Mouse (Mus musculus): ENCODE data around the gene Pla2g4c. TPM values are rescaled to one million over a fixed set of nuclear protein-coding genes. Genes with fewer than 3 reads are reported as not detected.

Pla2g4c gene
- polyA plus RNA-seq, 1 experiment from 2014 or later: 0.72 TPM

- H3K27me3 ChIP-seq (replicated peaks): no peaks in the 10 kb centered on the region
- no peak overlapping the region for H3K27ac ChIP-seq (ENCODE audit: poor library complexity, severe bottlenecking)
- no peak for ATAC-seq (ENCODE audit: insufficient number of reproducible peaks, low FRiP score)
- H3K36me3 ChIP-seq: peaks cover 97% of the 10 kb centered on the region
- WGBS: 86% methylated on average over 5 of the region's 5 CpGs
- H3K9me3 ChIP-seq (replicated peaks): no peaks in the 10 kb centered on the region
- H3K4me3 ChIP-seq: no peak overlapping the region
- no peak overlapping the region for H3K9ac ChIP-seq
- no peaks in the 10 kb centered on the region for H3K4me1 ChIP-seq (replicated peaks)
- H3K4me2 ChIP-seq: no peak overlapping the region
Measured at GRCm38 (mm10) chr7:13298821-13299220, 25.6 kb upstream of the Pla2g4c start.

- H3K4me3 ChIP-seq: no peak overlapping the region
- no peaks in the 10 kb centered on the region for H3K4me1 ChIP-seq (replicated peaks)
- WGBS: 89% methylated on average over 1 of the region's 1 CpGs
- no peaks in the 10 kb centered on the region for H3K27me3 ChIP-seq (replicated peaks)
- ATAC-seq (ENCODE audit: insufficient number of reproducible peaks, low FRiP score): no peak
- H3K9me3 ChIP-seq (replicated peaks): no peaks in the 10 kb centered on the region
- H3K27ac ChIP-seq (ENCODE audit: poor library complexity, severe bottlenecking): no peak overlapping the region
- no peak overlapping the region for H3K4me2 ChIP-seq
- no peak overlapping the region for H3K9ac ChIP-seq
- H3K36me3 ChIP-seq: peaks cover 97% of the 10 kb centered on the region
Measured at GRCm38 (mm10) chr7:13301643-13302042, 22.8 kb upstream of the Pla2g4c start.

- no peak for ATAC-seq (ENCODE audit: insufficient number of reproducible peaks, low FRiP score)
- H3K4me3 ChIP-seq: no peak overlapping the region
- H3K27ac ChIP-seq (ENCODE audit: poor library complexity, severe bottlenecking): no peak overlapping the region
- H3K9ac ChIP-seq: no peak overlapping the region
- H3K27me3 ChIP-seq (replicated peaks): no peaks in the 10 kb centered on the region
- H3K4me1 ChIP-seq (replicated peaks): no peaks in the 10 kb centered on the region
- H3K36me3 ChIP-seq: peaks cover 95% of the 10 kb centered on the region
- WGBS: 71% methylated on average over 2 of the region's 2 CpGs
- H3K9me3 ChIP-seq (replicated peaks): no peaks in the 10 kb centered on the region
- no peak overlapping the region for H3K4me2 ChIP-seq
Measured at GRCm38 (mm10) chr7:13302780-13303179, 21.7 kb upstream of the Pla2g4c start.

- no peak overlapping the region for H3K4me2 ChIP-seq
- H3K9me3 ChIP-seq (replicated peaks): no peaks in the 10 kb centered on the region
- ATAC-seq (ENCODE audit: insufficient number of reproducible peaks, low FRiP score): no peak
- H3K4me1 ChIP-seq (replicated peaks): no peaks in the 10 kb centered on the region
- no peak overlapping the region for H3K27ac ChIP-seq (ENCODE audit: poor library complexity, severe bottlenecking)
- no peaks in the 10 kb centered on the region for H3K27me3 ChIP-seq (replicated peaks)
- peaks cover 97% of the 10 kb centered on the region for H3K36me3 ChIP-seq
- no peak overlapping the region for H3K4me3 ChIP-seq
- no peak overlapping the region for H3K9ac ChIP-seq
Measured at GRCm38 (mm10) chr7:13303372-13303771, 21.1 kb upstream of the Pla2g4c start.

GRCm38 (mm10) chr7:13309407-13309806 lies 15.0 kb upstream of the Pla2g4c start:
- H3K4me1 ChIP-seq (replicated peaks): no peaks in the 10 kb centered on the region
- WGBS: 80% methylated on average over 2 of the region's 2 CpGs
- H3K9me3 ChIP-seq (replicated peaks): no peaks in the 10 kb centered on the region
- no peak overlapping the region for H3K4me3 ChIP-seq
- H3K4me2 ChIP-seq: no peak overlapping the region
- peaks cover 85% of the 10 kb centered on the region for H3K36me3 ChIP-seq
- ATAC-seq (ENCODE audit: insufficient number of reproducible peaks, low FRiP score): no peak
- no peak overlapping the region for H3K27ac ChIP-seq (ENCODE audit: poor library complexity, severe bottlenecking)
- no peak overlapping the region for H3K9ac ChIP-seq
- no peaks in the 10 kb centered on the region for H3K27me3 ChIP-seq (replicated peaks)

GRCm38 (mm10) chr7:13310493-13311199 lies 13.8 kb upstream of the Pla2g4c start:
- no peaks in the 10 kb centered on the region for H3K4me1 ChIP-seq (replicated peaks)
- WGBS: 83% methylated on average over 6 of the region's 6 CpGs
- H3K9me3 ChIP-seq (replicated peaks): no peaks in the 10 kb centered on the region
- H3K4me2 ChIP-seq: no peak overlapping the region
- H3K27ac ChIP-seq (ENCODE audit: poor library complexity, severe bottlenecking): no peak overlapping the region
- no peak overlapping the region for H3K9ac ChIP-seq
- no peak for ATAC-seq (ENCODE audit: insufficient number of reproducible peaks, low FRiP score)
- H3K36me3 ChIP-seq: peaks cover 74% of the 10 kb centered on the region
- H3K27me3 ChIP-seq (replicated peaks): no peaks in the 10 kb centered on the region
- H3K4me3 ChIP-seq: no peak overlapping the region

GRCm38 (mm10) chr7:13311401-13311800 lies 13.1 kb upstream of the Pla2g4c start:
- Histone ChIP-seq H3K9ac (no peak overlapping the region), H3K4me1 (replicated peaks) (no peaks in the 10 kb centered on the region), H3K4me2 (no peak overlapping the region), H3K9me3 (replicated peaks) (no peaks in the 10 kb centered on the region), H3K27me3 (replicated peaks) (no peaks in the 10 kb centered on the region), H3K4me3 (no peak overlapping the region), H3K36me3 (peaks cover 66% of the 10 kb centered on the region), H3K27ac (ENCODE audit: poor library complexity, severe bottlenecking) (no peak overlapping the region)
- 89% methylated on average over 4 of the region's 4 CpGs for WGBS
- no peak for ATAC-seq (ENCODE audit: insufficient number of reproducible peaks, low FRiP score)

- ATAC-seq (ENCODE audit: insufficient number of reproducible peaks, low FRiP score): no peak
- Histone ChIP-seq H3K4me3 (no peak overlapping the region), H3K9me3 (replicated peaks) (no peaks in the 10 kb centered on the region), H3K27ac (ENCODE audit: poor library complexity, severe bottlenecking) (no peak overlapping the region), H3K27me3 (replicated peaks) (no peaks in the 10 kb centered on the region), H3K4me2 (no peak overlapping the region), H3K4me1 (replicated peaks) (no peaks in the 10 kb centered on the region), H3K36me3 (peaks cover 40% of the 10 kb centered on the region), H3K9ac (no peak overlapping the region)
- 61% methylated on average over 5 of the region's 5 CpGs for WGBS
Measured at GRCm38 (mm10) chr7:13314095-13314597, 10.3 kb upstream of the Pla2g4c start.

GRCm38 (mm10) chr7:13321424-13321823 lies 3.0 kb upstream of the Pla2g4c start:
- Histone ChIP-seq H3K4me1 (replicated peaks) (no peaks in the 10 kb centered on the region), H3K9ac (no peak overlapping the region), H3K9me3 (replicated peaks) (no peaks in the 10 kb centered on the region), H3K4me3 (no peak overlapping the region), H3K27me3 (replicated peaks) (no peaks in the 10 kb centered on the region), H3K36me3 (peaks cover 15% of the 10 kb centered on the region), H3K4me2 (no peak overlapping the region), H3K27ac (ENCODE audit: poor library complexity, severe bottlenecking) (no peak overlapping the region)
- no peak for ATAC-seq (ENCODE audit: insufficient number of reproducible peaks, low FRiP score)
- WGBS: 83% methylated on average over 3 of the region's 3 CpGs

- no peak overlapping the region for H3K4me3 ChIP-seq
- H3K36me3 ChIP-seq: peaks cover 19% of the 10 kb centered on the region
- no peaks in the 10 kb centered on the region for H3K9me3 ChIP-seq (replicated peaks)
- no peak for ATAC-seq (ENCODE audit: insufficient number of reproducible peaks, low FRiP score)
- WGBS: 96% methylated on average over 2 of the region's 2 CpGs
- no peak overlapping the region for H3K9ac ChIP-seq
- no peak overlapping the region for H3K27ac ChIP-seq (ENCODE audit: poor library complexity, severe bottlenecking)
- no peaks in the 10 kb centered on the region for H3K4me1 ChIP-seq (replicated peaks)
- H3K4me2 ChIP-seq: no peak overlapping the region
- H3K27me3 ChIP-seq (replicated peaks): no peaks in the 10 kb centered on the region
Measured at GRCm38 (mm10) chr7:13330575-13330974, 6.1 kb downstream of the Pla2g4c start.

GRCm38 (mm10) chr7:13355943-13356342 lies 31.5 kb downstream of the Pla2g4c start:
- Histone ChIP-seq H3K4me3 (no peak overlapping the region), H3K9ac (no peak overlapping the region), H3K27me3 (replicated peaks) (no peaks in the 10 kb centered on the region), H3K36me3 (peaks cover 46% of the 10 kb centered on the region), H3K4me1 (replicated peaks) (no peaks in the 10 kb centered on the region), H3K27ac (ENCODE audit: poor library complexity, severe bottlenecking) (no peak overlapping the region), H3K9me3 (replicated peaks) (peaks cover 3% of the 10 kb centered on the region), H3K4me2 (no peak overlapping the region)
- ATAC-seq (ENCODE audit: insufficient number of reproducible peaks, low FRiP score): no peak

- Histone ChIP-seq H3K4me2 (no peak overlapping the region), H3K27ac (ENCODE audit: poor library complexity, severe bottlenecking) (no peak overlapping the region), H3K9me3 (replicated peaks) (no peaks in the 10 kb centered on the region), H3K4me1 (replicated peaks) (no peaks in the 10 kb centered on the region), H3K4me3 (no peak overlapping the region), H3K36me3 (no peaks in the 10 kb centered on the region), H3K9ac (no peak overlapping the region), H3K27me3 (replicated peaks) (no peaks in the 10 kb centered on the region)
- WGBS: 73% methylated on average over 2 of the region's 2 CpGs
- ATAC-seq (ENCODE audit: insufficient number of reproducible peaks, low FRiP score): no peak
Measured at GRCm38 (mm10) chr7:13380588-13380987, 56.1 kb downstream of the Pla2g4c start.
